Mouse (Mus musculus): Measurements from ENCODE around the gene Asb8.

The Asb8 gene

DNA sequence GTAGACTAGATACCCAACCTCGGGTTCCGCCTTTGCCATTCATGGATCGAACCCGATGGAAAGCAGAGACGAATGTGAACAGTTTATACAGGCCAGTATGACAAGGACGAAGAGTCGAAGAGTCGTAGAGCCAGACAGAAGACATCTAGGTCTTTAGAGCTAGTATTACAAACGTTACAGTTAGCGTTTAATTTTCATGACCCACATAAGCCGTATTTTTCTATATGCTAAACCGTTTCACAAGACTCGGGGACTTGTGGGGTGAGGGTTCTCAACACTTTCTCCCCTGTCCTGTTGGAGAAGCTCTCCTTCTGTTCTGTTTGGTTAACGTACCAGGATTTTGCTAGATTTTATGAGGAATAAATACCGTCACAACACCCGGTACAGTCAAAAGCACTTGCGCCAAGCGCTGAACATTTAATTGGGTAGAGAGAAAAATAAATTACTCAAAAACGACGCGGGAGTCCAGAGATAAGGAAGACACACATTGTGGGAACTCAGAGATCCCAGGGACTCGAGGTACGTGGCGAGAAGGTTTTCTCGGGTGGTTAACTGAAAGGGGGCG is 15.2 kb upstream of the Asb8 start:
- peak overlapping the region; percentile 81 for H3K4me3 ChIP-seq (replicated peaks; ENCODE audit: low read length)

DNA sequence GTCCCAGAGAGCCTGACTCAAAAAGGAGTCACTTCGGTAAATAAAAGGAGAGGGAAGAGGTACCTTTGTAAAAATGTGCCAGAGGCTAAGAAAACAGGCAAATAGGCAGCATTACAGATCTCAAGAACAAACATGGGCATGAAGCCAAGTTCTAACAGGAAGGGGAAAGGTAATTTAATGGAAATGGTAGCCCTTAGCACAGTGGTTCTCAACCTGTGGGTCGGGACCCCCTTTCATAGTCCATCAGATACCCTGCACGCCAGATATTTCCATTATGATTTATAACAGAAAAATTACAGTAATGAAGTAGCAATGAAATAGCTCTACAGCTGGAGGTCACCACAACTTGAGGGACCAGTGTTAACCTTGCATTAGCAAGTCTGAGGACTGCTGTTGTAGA is 11.9 kb upstream of the Asb8 start:
- TF ChIP-seq POU5F1 (IDR thresholded peaks at IDR 0.05; ENCODE audit: borderline replicate concordance, low read length) = no peak
- no peak for TF ChIP-seq CTCF (conservative IDR thresholded peaks at IDR 0.05; ENCODE audit: low read length)
- no peak for TF ChIP-seq NANOG (IDR thresholded peaks at IDR 0.05; ENCODE audit: borderline replicate concordance, low read length)
- H3K4me1 ChIP-seq (replicated peaks; ENCODE audit: low read depth, low read length) = peaks cover 10% of the 10 kb centered on the region
- H3K4me3 ChIP-seq (replicated peaks; ENCODE audit: low read length) = no peak overlapping the region
- peaks cover 43% of the 10 kb centered on the region for H3K27me3 ChIP-seq (ENCODE audit: insufficient read depth, low read length)
- H3K9me3 ChIP-seq (ENCODE audit: low read length) = no peaks in the 10 kb centered on the region
- H3K36me3 ChIP-seq (ENCODE audit: insufficient read depth, low read length) = no peaks in the 10 kb centered on the region

More for the DNA sequence above, 15.2 kb upstream of the Asb8 start:
- Histone ChIP-seq H3K9me3 (ENCODE audit: low read length) (no peaks in the 10 kb centered on the region), H3K36me3 (ENCODE audit: insufficient read depth, low read length) (no peaks in the 10 kb centered on the region), H3K27me3 (ENCODE audit: insufficient read depth, low read length) (peaks cover 35% of the 10 kb centered on the region), H3K4me1 (replicated peaks; ENCODE audit: low read depth, low read length) (peaks cover 12% of the 10 kb centered on the region)
- TF ChIP-seq NANOG (IDR thresholded peaks at IDR 0.05; ENCODE audit: borderline replicate concordance, low read length) (no peak), POU5F1 (IDR thresholded peaks at IDR 0.05; ENCODE audit: borderline replicate concordance, low read length) (no peak), CTCF (conservative IDR thresholded peaks at IDR 0.05; ENCODE audit: low read length) (no peak)

DNA sequence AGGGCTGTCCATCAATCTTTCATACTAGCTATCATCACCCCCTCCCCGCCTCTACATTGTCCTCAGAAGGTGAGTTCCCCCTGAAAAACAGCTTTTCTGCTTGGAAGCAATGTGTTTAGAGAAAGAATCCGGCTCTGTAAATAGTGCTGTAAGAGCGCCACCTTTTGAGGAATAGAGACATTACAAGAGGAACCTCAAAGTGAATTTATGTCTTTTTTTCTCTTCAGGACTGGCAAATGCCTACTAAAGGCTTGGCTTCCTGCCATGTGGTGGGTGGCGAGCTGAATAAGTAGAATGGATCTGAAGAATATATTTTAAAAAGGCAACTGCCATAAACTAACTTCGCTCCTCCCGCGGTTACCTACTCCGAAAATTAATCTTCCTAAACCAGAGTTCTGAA is 8.4 kb upstream of the Asb8 start:
- H3K4me3 ChIP-seq (replicated peaks; ENCODE audit: low read length) = no peak overlapping the region
- H3K27me3 ChIP-seq (ENCODE audit: insufficient read depth, low read length) = peaks cover 51% of the 10 kb centered on the region
- no peak for TF ChIP-seq NANOG (IDR thresholded peaks at IDR 0.05; ENCODE audit: borderline replicate concordance, low read length)
- peak; percentile 90 for TF ChIP-seq CTCF (conservative IDR thresholded peaks at IDR 0.05; ENCODE audit: low read length)
- TF ChIP-seq POU5F1 (IDR thresholded peaks at IDR 0.05; ENCODE audit: borderline replicate concordance, low read length) = no peak
- no peaks in the 10 kb centered on the region for H3K9me3 ChIP-seq (ENCODE audit: low read length)
- H3K36me3 ChIP-seq (ENCODE audit: insufficient read depth, low read length) = no peaks in the 10 kb centered on the region
- peaks cover 6% of the 10 kb centered on the region for H3K4me1 ChIP-seq (replicated peaks; ENCODE audit: low read depth, low read length)

DNA sequence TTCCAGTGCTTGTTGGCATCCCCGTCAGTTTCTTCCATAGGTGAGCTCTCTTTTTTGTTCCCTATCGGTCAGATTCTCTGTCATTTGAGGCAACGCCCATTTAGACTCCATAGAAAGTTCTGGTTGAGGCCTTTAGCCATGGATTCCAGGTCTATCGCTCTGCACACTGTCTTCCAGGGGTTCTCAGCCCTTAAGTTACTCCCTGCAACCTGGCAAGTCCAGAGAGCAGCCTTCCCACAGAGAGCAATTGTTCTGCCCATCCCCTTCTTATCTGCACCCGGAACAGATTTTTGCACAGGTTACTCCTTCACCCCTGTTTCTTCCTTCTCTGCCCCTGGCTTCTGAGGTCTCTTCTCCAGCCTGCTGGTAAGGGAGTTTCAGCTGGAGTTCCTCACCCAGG is 6.7 kb upstream of the Asb8 start:
- Histone ChIP-seq H3K36me3 (ENCODE audit: insufficient read depth, low read length) (no peaks in the 10 kb centered on the region), H3K4me3 (replicated peaks; ENCODE audit: low read length) (no peak overlapping the region), H3K27me3 (ENCODE audit: insufficient read depth, low read length) (peaks cover 60% of the 10 kb centered on the region), H3K9me3 (ENCODE audit: low read length) (0 out of 2 replicates have a peak, but pooled peaks cover under 1% of the 10 kb centered on the region), H3K4me1 (replicated peaks; ENCODE audit: low read depth, low read length) (peaks cover 20% of the 10 kb centered on the region)
- TF ChIP-seq CTCF (conservative IDR thresholded peaks at IDR 0.05; ENCODE audit: low read length) (no peak), POU5F1 (IDR thresholded peaks at IDR 0.05; ENCODE audit: borderline replicate concordance, low read length) (no peak), NANOG (IDR thresholded peaks at IDR 0.05; ENCODE audit: borderline replicate concordance, low read length) (no peak)

DNA sequence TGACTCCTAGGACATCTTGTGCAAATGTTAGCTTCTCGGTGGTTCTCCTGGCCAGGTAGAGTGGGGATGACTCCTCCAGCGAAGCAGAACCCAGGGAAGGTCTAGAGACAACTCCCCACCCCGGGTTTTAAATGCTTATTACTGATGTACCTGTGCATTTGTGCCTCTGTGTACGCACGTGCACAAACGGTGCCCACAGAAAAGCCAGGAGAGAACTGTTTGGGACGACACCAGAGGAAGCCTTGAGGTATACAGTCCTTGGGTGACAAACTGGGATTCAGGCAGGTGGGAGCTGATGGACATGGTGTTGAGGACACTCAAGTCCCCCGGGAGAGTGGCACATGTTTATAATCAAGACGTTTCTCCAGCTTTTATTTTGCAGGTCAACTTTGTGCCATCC is 5.5 kb upstream of the Asb8 start:
- no peaks in the 10 kb centered on the region for H3K36me3 ChIP-seq (ENCODE audit: insufficient read depth, low read length)
- peaks cover 21% of the 10 kb centered on the region for H3K4me1 ChIP-seq (replicated peaks; ENCODE audit: low read depth, low read length)
- H3K4me3 ChIP-seq (replicated peaks; ENCODE audit: low read length) = no peak overlapping the region
- 0 out of 2 replicates have a peak, but pooled peaks cover 4% of the 10 kb centered on the region for H3K9me3 ChIP-seq (ENCODE audit: low read length)
- TF ChIP-seq CTCF (conservative IDR thresholded peaks at IDR 0.05; ENCODE audit: low read length) = no peak
- TF ChIP-seq NANOG (IDR thresholded peaks at IDR 0.05; ENCODE audit: borderline replicate concordance, low read length) = no peak
- no peak for TF ChIP-seq POU5F1 (IDR thresholded peaks at IDR 0.05; ENCODE audit: borderline replicate concordance, low read length)
- H3K27me3 ChIP-seq (ENCODE audit: insufficient read depth, low read length) = peaks cover 61% of the 10 kb centered on the region

DNA sequence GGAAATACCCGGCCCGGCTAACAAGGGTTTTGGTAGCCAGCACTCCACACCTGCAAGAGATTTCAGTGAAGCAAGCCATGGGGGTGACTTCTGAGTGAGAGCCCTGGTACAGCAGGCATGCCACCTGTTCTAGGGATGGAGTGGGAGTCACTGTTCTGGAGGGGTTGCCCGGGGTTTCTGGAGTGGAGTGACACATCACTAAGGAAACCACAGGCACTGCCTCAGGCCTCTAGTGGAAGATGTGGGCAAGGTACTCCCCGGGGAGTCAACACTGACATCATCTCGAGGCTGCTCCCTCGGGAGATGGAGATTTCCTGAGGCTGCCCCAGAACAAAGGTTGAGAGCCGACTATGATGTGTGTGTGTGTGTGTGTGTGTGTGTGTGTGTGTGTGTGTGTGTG is 4.9 kb upstream of the Asb8 start:
- TF ChIP-seq POU5F1 (IDR thresholded peaks at IDR 0.05; ENCODE audit: borderline replicate concordance, low read length) (no peak), CTCF (conservative IDR thresholded peaks at IDR 0.05; ENCODE audit: low read length) (no peak), NANOG (IDR thresholded peaks at IDR 0.05; ENCODE audit: borderline replicate concordance, low read length) (no peak)
- Histone ChIP-seq H3K9me3 (ENCODE audit: low read length) (0 out of 2 replicates have a peak, but pooled peaks cover 4% of the 10 kb centered on the region), H3K27me3 (ENCODE audit: insufficient read depth, low read length) (peaks cover 66% of the 10 kb centered on the region), H3K4me1 (replicated peaks; ENCODE audit: low read depth, low read length) (peaks cover 21% of the 10 kb centered on the region), H3K4me3 (replicated peaks; ENCODE audit: low read length) (no peak overlapping the region), H3K36me3 (ENCODE audit: insufficient read depth, low read length) (no peaks in the 10 kb centered on the region)

DNA sequence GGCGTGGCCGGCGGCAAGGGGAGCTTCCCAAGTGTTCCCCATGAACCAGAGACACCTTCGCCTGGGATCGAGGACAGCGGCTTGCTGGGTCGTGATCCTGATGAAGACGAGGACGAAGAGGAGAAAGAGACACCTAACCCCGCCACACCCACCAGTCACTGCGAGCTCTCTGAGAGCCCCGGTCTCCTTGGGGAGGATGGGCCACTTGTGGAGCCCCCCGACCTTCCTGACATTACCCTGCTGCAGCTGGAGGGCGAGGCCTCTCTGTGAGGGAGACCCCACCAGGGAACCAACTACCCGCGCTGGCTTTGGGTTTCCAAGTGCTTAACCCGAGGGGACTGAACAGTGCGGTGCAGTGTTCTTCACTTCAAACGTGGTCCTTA is 3.2 kb upstream of the Asb8 start:
- 0 out of 2 replicates have a peak, but pooled peaks cover 4% of the 10 kb centered on the region for H3K9me3 ChIP-seq (ENCODE audit: low read length)
- no peaks in the 10 kb centered on the region for H3K36me3 ChIP-seq (ENCODE audit: insufficient read depth, low read length)
- TF ChIP-seq NANOG (IDR thresholded peaks at IDR 0.05; ENCODE audit: borderline replicate concordance, low read length) (no peak), CTCF (conservative IDR thresholded peaks at IDR 0.05; ENCODE audit: low read length) (no peak), POU5F1 (IDR thresholded peaks at IDR 0.05; ENCODE audit: borderline replicate concordance, low read length) (no peak)
- H3K4me3 ChIP-seq (replicated peaks; ENCODE audit: low read length) = peak overlapping the region; percentile 81
- H3K27me3 ChIP-seq (ENCODE audit: insufficient read depth, low read length) = peaks cover 65% of the 10 kb centered on the region
- peaks cover 21% of the 10 kb centered on the region for H3K4me1 ChIP-seq (replicated peaks; ENCODE audit: low read depth, low read length)

DNA sequence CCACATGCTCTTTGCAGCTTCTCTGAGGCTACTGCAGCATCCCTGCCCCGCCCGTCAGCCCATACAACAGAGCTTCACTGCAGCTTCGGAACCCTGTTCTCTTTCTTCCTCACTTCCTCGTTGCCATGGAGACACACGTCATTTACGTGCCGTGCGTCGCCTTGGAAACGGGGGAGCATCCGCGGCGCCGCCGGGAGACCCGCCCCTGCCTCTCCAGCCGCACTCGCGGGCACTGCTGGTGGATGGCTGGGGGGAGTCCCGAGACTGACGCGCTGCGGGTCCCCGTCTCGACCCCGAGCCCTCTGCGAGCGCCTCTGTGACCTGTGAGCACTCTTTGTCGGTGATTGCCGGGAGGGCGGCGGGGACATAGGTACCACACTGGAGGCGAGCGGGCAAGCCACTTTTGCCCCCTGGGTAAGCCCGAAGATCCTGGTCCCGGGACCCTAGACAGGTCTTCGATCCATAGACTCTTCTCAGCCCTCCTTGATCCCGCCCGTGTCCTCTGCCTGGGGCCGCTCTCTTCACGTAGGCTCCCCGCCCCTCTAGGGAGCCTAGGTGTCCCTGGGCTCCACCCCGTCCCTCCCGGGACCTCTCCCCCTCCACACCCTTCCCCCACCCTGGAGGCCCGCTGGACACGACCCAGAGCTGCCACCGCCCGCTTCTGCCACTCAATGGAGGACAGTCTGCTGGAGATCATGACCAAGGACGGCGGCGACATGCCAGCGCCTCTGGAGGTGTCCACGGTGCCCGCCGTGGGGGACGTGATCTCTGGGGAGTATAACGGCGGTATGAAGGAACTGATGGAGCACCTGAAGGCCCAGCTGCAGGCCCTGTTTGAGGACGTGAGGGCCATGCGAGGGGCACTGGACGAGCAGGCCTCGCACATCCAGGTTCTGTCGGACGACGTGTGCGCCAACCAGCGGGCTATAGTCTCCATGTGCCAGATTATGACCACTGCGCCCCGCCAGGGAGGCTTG is 2.5 kb upstream of the Asb8 start:
- peaks cover 61% of the 10 kb centered on the region for H3K27me3 ChIP-seq (ENCODE audit: insufficient read depth, low read length)
- TF ChIP-seq NANOG (IDR thresholded peaks at IDR 0.05; ENCODE audit: borderline replicate concordance, low read length) = no peak
- H3K4me1 ChIP-seq (replicated peaks; ENCODE audit: low read depth, low read length) = peaks cover 21% of the 10 kb centered on the region
- H3K36me3 ChIP-seq (ENCODE audit: insufficient read depth, low read length) = no peaks in the 10 kb centered on the region
- H3K9me3 ChIP-seq (ENCODE audit: low read length) = 0 out of 2 replicates have a peak, but pooled peaks cover 4% of the 10 kb centered on the region
- H3K4me3 ChIP-seq (replicated peaks; ENCODE audit: low read length) = peak overlapping the region; percentile 81
